Mouse (Mus musculus): ENCODE results near the gene Mtx1.

GRCm38 (mm10) chr3:89193853-89194252, 33.0 kb downstream of the Mtx1 start:
- TF ChIP-seq POLR2A (IDR thresholded peaks at IDR 0.05; ENCODE audit: low read depth, low read length) (no peak), CTCF (IDR thresholded peaks at IDR 0.05; ENCODE audit: borderline replicate concordance, insufficient read depth, low read length) (no peak)
